Mouse (Mus musculus) myocyte (in vitro differentiated cells): ENCODE data around the gene Fam171a2.

Experiments used
- CEBPB ChIP-seq: IDR thresholded peaks from 2 replicates; pipeline ENCODE4 v1.6.1; 2011; ENCODE audit warnings: mild to moderate bottlenecking, moderate library complexity; ENCODE audit not compliant: poor library complexity, insufficient read depth, severe bottlenecking
- E2F4 ChIP-seq: IDR thresholded peaks from one replicate; pipeline ENCODE4 v1.6.1; 2011; ENCODE audit warnings: mild to moderate bottlenecking, control low read depth, moderate library complexity; ENCODE audit not compliant: insufficient read depth
- MYOG ChIP-seq, 3 experiments: IDR thresholded peaks; one replicate each; pipeline ENCODE4 v1.6.1; 2011; ENCODE audit warnings: control low read depth in 2 of 3, low read depth in 2 of 3, mild to moderate bottlenecking in 2 of 3; ENCODE audit not compliant: insufficient read length in 2 of 3, control insufficient read depth in 1 of 3, insufficient read depth in 1 of 3
- POLR2A ChIP-seq: IDR thresholded peaks from one replicate; pipeline ENCODE4 v1.6.1; 2011; ENCODE audit warnings: low read depth, mild to moderate bottlenecking, control low read depth, moderate library complexity; ENCODE audit not compliant: insufficient read length
- POLR2AphosphoS2 ChIP-seq: IDR thresholded peaks from one replicate; pipeline ENCODE4 v1.6.1; 2011; ENCODE audit warnings: low read depth, control low read depth; ENCODE audit not compliant: insufficient read length
- SRF ChIP-seq: IDR thresholded peaks from one replicate; pipeline ENCODE4 v1.6.1; 2011; ENCODE audit warnings: low read depth; ENCODE audit not compliant: control insufficient read depth, insufficient read length
- USF1 ChIP-seq: IDR thresholded peaks from one replicate; pipeline ENCODE4 v1.6.1; 2011; ENCODE audit warnings: low read depth, mild to moderate bottlenecking, control low read depth, moderate library complexity

GRCm38 (mm10) chr11:102446581-102447461 lies 661 bp downstream of the Fam171a2 start:
- peak; percentile 69 for TF ChIP-seq POLR2AphosphoS2
- TF ChIP-seq POLR2A = peak; percentile 80
- no peak for TF ChIP-seq CEBPB
- TF ChIP-seq SRF = no peak
- TF ChIP-seq USF1 = no peak
- peak; percentile 57 to 91 (median 82) for TF ChIP-seq MYOG (IDR thresholded peaks at IDR 0.05; ENCODE audit: control insufficient read depth in 1 of 3, insufficient read depth in 1 of 3, insufficient read length in 2 of 3, low read depth in 2 of 3)
- no peak for TF ChIP-seq E2F4
